In the genomic region with DNA sequence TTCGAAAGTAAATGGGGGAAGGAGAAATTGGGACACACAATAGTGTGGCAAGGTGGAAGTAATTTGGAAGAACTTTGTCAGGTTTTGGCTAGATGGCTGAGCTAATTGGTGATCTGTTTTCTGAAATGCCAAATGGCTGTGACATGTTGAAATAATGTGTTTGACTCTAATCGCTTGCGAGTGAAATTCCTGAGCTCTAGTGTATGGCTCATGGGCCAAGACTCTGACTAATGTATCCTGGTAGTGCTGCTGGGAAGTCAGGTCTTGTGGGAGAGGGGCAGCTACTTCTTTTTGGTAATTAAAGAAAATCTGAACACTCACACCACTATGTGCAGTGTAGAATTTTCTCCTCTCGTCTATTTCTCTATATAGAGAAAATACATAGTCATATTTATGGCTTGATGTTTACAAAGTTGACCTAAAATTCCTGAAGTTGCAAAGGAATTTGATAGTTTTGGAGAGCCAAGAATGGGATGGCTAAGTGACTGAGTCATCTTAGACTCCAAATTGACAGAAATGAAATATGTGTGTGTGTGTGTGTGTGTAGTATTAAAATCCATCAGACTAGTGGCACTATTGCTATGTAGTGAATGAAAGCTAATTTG, we compare ENCODE assay signal across 25 mouse cellular contexts. TPM values are rescaled to one million over a fixed set of nuclear protein-coding genes. Genes with fewer than 3 reads are reported as not detected.
DNase-seq lines count a peak whose midpoint lies in the region; ATAC-seq and TF ChIP-seq lines count a peak whose summit lies in the region.
"Had no signal": no experiment of that assay in that cellular context is flagged by ENCODE, and none has a peak within 500 bp of the region (broad histone marks: within the 10 kb centered on the region; RNA-seq: fewer than 3 reads in every experiment).

No protein-coding gene starts in this region.

- no peaks in the 10 kb centered on the region for H3K27me3 ChIP-seq in kidney, postnatal 0 days (ENCODE audit: insufficient read depth, low read length)
- H3K27me3 ChIP-seq: embryonic facial prominence, embryonic 15.5 days; forebrain, embryonic 12.5 days; heart, embryonic 15.5 days; intestine, embryonic 15.5 days had no signal

- DNase-seq in kidney, postnatal 0 days (ENCODE audit: low spot score): peak; percentile 27
- no peak for DNase-seq in kidney, adult 8-10 months
- DNase-seq in brain, embryonic 14.5 days (ENCODE audit: low read depth): peak; percentile 38
- DNase-seq in retina, embryonic 14.5 days (ENCODE audit: low spot score): peak; percentile 58
- no peak for DNase-seq in urinary bladder, adult 18-20 months (ENCODE audit: low spot score in 2 of 2)
- no peak for DNase-seq in cerebellum, postnatal 25 days
- DNase-seq: adrenal gland, postnatal 14 days; B cell, adult 2 months; cerebellum, adult 18-20 months; cerebellum, postnatal 10 days; embryo, embryonic 11 days; gastrocnemius, postnatal 14 days; heart, adult 2 months; heart, postnatal 14 days had no signal

- H3K9ac ChIP-seq in kidney, postnatal 0 days (ENCODE audit: low read depth, low read length): no peak overlapping the region
- H3K9ac ChIP-seq: embryonic facial prominence, embryonic 15.5 days; forebrain, embryonic 12.5 days; heart, embryonic 15.5 days; hindbrain, embryonic 14.5 days; intestine, embryonic 15.5 days had no signal

- H3K4me2 ChIP-seq in kidney, postnatal 0 days (ENCODE audit: low read length): no peak overlapping the region
- H3K4me2 ChIP-seq: embryonic facial prominence, embryonic 15.5 days; forebrain, embryonic 12.5 days; heart, embryonic 11.5 days; heart, embryonic 15.5 days; hindbrain, embryonic 14.5 days; intestine, embryonic 15.5 days had no signal

- TF ChIP-seq CTCF in kidney, postnatal 0 days (IDR thresholded peaks at IDR 0.05; ENCODE audit: low read depth): no peak
- no peak for TF ChIP-seq CTCF in brain, embryonic 14.5 days (IDR thresholded peaks at IDR 0.05; ENCODE audit: borderline replicate concordance, extremely low read depth, insufficient read depth, insufficient read length)

- H3K4me3 ChIP-seq in kidney, postnatal 0 days (replicated peaks; ENCODE audit: low read depth, low read length): no peak overlapping the region
- H3K4me3 ChIP-seq: embryonic facial prominence, embryonic 15.5 days; forebrain, embryonic 12.5 days; heart, adult 2 months; heart, embryonic 15.5 days; intestine, embryonic 15.5 days had no signal

- no peaks in the 10 kb centered on the region for H3K9me3 ChIP-seq in kidney, postnatal 0 days (replicated peaks; ENCODE audit: low read length)
- H3K9me3 ChIP-seq: embryonic facial prominence, embryonic 15.5 days; forebrain, embryonic 12.5 days; G1E; heart, embryonic 15.5 days; intestine, embryonic 15.5 days had no signal

- H3K36me3 ChIP-seq in kidney, postnatal 0 days (ENCODE audit: insufficient read depth, low read length): no peaks in the 10 kb centered on the region
- H3K36me3 ChIP-seq: embryonic facial prominence, embryonic 15.5 days; forebrain, embryonic 12.5 days; G1E; heart, embryonic 15.5 days; intestine, embryonic 15.5 days had no signal

- ATAC-seq in kidney, postnatal 0 days (replicated peaks; ENCODE audit: low FRiP score, low read depth): no peak
- ATAC-seq: activated CD4-positive, CD25-positive, alpha-beta regulatory T cell, adult 4 months; CD4-positive, CD25-positive, alpha-beta regulatory T cell, adult 4 months; intestine, embryonic 15.5 days; Patski had no signal

- H3K4me1 ChIP-seq in kidney, postnatal 0 days (replicated peaks; ENCODE audit: insufficient read depth, low read length): no peaks in the 10 kb centered on the region
- H3K4me1 ChIP-seq: embryonic facial prominence, embryonic 15.5 days; forebrain, embryonic 12.5 days; heart, embryonic 15.5 days; intestine, embryonic 15.5 days had no signal

- TF ChIP-seq POLR2A in brain, embryonic 14.5 days (IDR thresholded peaks at IDR 0.05; ENCODE audit: borderline replicate concordance, extremely low read depth, insufficient read depth, insufficient read length, poor library complexity, severe bottlenecking): no peak

- H3K27ac ChIP-seq in kidney, postnatal 0 days: no peak overlapping the region
- H3K27ac ChIP-seq: embryonic facial prominence, embryonic 15.5 days; forebrain, embryonic 12.5 days; heart, adult 2 months; heart, embryonic 15.5 days; hindbrain, embryonic 14.5 days; intestine, embryonic 15.5 days had no signal

- WGBS in kidney, postnatal 0 days: 83% methylated on average over 4 of the region's 4 CpGs

RNA-seq across cellular contexts. Expression of a gene that starts 55.1 kb away (rescaled TPM):
- not detected in 2 replicates for polyA plus RNA-seq in kidney, postnatal 0 days (2015; fragmentation: Nextera tagmentation; extraction: Ambion mirVana)
- not detected in 2 replicates for polyA plus RNA-seq in brain, embryonic 14.5 days (2012; rRNA removed)
- polyA plus RNA-seq: activated CD4-positive, CD25-positive, alpha-beta regulatory T cell, adult 4 months; CD4-positive, CD25-positive, alpha-beta regulatory T cell, adult 4 months; embryonic facial prominence, embryonic 11.5 days; embryonic facial prominence, embryonic 15.5 days; forebrain, embryonic 12.5 days; G1E; heart, adult 2 months; heart, embryonic 11.5 days; heart, embryonic 15.5 days; hindbrain, embryonic 14.5 days; intestine, embryonic 15.5 days; Patski had no signal

RNA-seq across cellular contexts. Expression of a gene that starts 55.2 kb away (rescaled TPM):
- polyA plus RNA-seq in kidney, postnatal 0 days (2015; fragmentation: Nextera tagmentation; extraction: Ambion mirVana): 10.1 and 11.3 TPM in 2 replicates
- 12.8 and 13.1 TPM in 2 replicates for polyA plus RNA-seq in brain, embryonic 14.5 days (2012; rRNA removed)

Comparison
In these comparisons a context has a peak if more than half of its experiments do, and no peak if none do; other contexts are left out.
1. DNase-seq: peak in kidney, postnatal 0 days (single experiment), brain, embryonic 14.5 days (single experiment) and retina, embryonic 14.5 days (single experiment); none in kidney, adult 8-10 months (0 of 2), urinary bladder, adult 18-20 months (0 of 2) and cerebellum, postnatal 25 days (0 of 2).